Mouse (Mus musculus) intestine, embryonic 14.5 days (tissue): ENCODE measurements at regions not wholly inside any gene's neighbourhood (a gene's known extent, or its start where the extent isn't known, plus 50 kb on each side); places are given as distances from the start of the nearest gene placed in this dataset.

ENCODE experiments used
- ATAC-seq: fragments of 200-750 bp; cut with Nextera tagmentation; replicated peaks from 2 replicates; pipeline ENCODE4 v1.8.0; 2017; ENCODE audit warnings: low read depth, moderate number of reproducible peaks, moderate TSS enrichment, moderate library complexity; ENCODE audit not compliant: low FRiP score, low TSS enrichment
- DNase-seq: peaks from one replicate; pipeline ENCODE4 v3.0.0-alpha.2; 2018; ENCODE audit warnings: low spot score
- H3K27ac ChIP-seq: fragments of 300-500 bp; sonication (generic); 2 replicates; pipeline ENCODE4 v1.5.1; 2014; ENCODE audit warnings: low read depth, mild to moderate bottlenecking, control low read depth
- H3K27me3 ChIP-seq: fragments of 300-500 bp; sonication (generic); replicated peaks from 2 replicates; pipeline ENCODE4 v1.6.1; 2014; ENCODE audit warnings: low read length, control low read depth; ENCODE audit not compliant: control insufficient read depth, insufficient read depth
- H3K36me3 ChIP-seq: fragments of 300-500 bp; sonication (generic); 2 replicates; pipeline ENCODE4 v1.6.1; 2014; ENCODE audit warnings: low read length, control low read depth; ENCODE audit not compliant: control insufficient read depth, insufficient read depth
- H3K4me1 ChIP-seq: fragments of 300-500 bp; sonication (generic); replicated peaks from 2 replicates; pipeline ENCODE4 v1.6.1; 2014; ENCODE audit warnings: low read length, control low read depth, mixed read lengths; ENCODE audit not compliant: control insufficient read depth, insufficient read depth
- H3K4me2 ChIP-seq: fragments of 300-500 bp; sonication (generic); 2 replicates; pipeline ENCODE4 v1.6.1; 2014; ENCODE audit warnings: low read length
- H3K4me3 ChIP-seq: fragments of 300-500 bp; sonication (generic); 2 replicates; pipeline ENCODE4 v1.5.1; 2014; ENCODE audit warnings: low read depth, low read length, control low read depth, mixed read lengths
- H3K9ac ChIP-seq: fragments of 300-500 bp; sonication (generic); 2 replicates; pipeline ENCODE4 v1.6.1; 2014; ENCODE audit warnings: mild to moderate bottlenecking, low read length
- H3K9me3 ChIP-seq: fragments of 300-500 bp; sonication (generic); 2 replicates; pipeline ENCODE4 v1.6.1; 2016; ENCODE audit warnings: low read length, control low read depth; ENCODE audit not compliant: control insufficient read depth
- WGBS: fragments of 180-500 bp; shearing (Covaris S2); extraction: QIAGEN DNeasy Blood & Tissue Kit; methylation state at CpG from one replicate; pipeline ENCODE4 v1.1.7; 2014; 5-methylcytosine and 5-hydroxymethylcytosine counted together

DNA sequence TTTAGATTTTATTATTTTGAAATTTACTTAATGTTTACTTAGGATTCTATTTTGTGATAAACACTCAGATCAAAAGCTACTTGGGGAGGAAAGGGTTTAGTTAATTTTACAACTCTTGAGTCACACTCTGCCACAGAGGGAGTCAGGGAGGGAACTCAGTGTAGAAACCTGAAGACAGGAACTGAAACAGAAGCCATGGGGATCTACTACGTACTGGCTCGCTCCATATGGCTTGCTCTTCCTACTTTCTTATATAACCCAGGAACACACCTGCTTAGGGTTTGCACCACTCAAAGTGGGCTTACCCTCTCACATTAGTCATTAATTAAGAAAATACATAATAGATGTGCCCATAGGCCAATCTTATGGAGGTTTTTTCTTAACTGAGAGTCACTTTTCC is 54.8 kb upstream of the Shisa3 start:
- Histone ChIP-seq H3K27me3 (no peaks in the 10 kb centered on the region), H3K4me3 (no peak overlapping the region), H3K36me3 (no peaks in the 10 kb centered on the region), H3K27ac (no peak overlapping the region), H3K4me1 (no peaks in the 10 kb centered on the region), H3K4me2 (no peak overlapping the region), H3K9ac (no peak overlapping the region), H3K9me3 (no peaks in the 10 kb centered on the region)
- ATAC-seq (no peak), DNase-seq (no peak)
- 90% methylated on average over 2 of the region's 2 CpGs for WGBS
